ENCODE assay signal across 14 mouse cellular contexts in the genomic region with DNA sequence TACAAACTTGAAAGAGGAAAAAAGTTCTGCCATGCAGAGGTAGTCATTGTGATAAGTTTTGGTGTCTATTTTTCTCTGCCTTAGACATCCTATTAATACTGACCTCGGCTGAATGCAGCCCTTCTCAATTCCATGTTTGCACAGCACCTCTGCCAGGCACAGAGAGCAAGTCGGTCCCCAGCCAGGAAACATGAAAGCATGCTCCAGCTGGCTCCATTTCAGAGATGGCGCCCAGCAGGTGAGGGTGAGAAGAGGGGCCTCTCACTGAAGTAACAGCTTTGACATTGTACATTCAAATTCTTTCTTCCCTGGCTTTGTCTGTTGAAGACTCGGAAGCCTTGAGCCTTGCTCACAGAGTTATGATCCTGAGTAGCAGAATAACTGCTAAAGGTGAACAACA.
A peak's percentile ranks its signal among the peaks of the same experiment; 100 is the strongest.
DNase-seq lines count a peak whose midpoint lies in the region; ATAC-seq lines count a peak whose summit lies in the region.
"Had no signal": no experiment of that assay in that cellular context is flagged by ENCODE, and none has a peak within 500 bp of the region (broad histone marks: within the 10 kb centered on the region; RNA-seq: fewer than 3 reads in every experiment).

No protein-coding gene starts in this region.

- H3K9me3 ChIP-seq in embryonic facial prominence, embryonic 15.5 days (replicated peaks), result no peaks in the 10 kb centered on the region
- H3K9me3 ChIP-seq in embryonic facial prominence, embryonic 10.5 days, result no peaks in the 10 kb centered on the region
- H3K9me3 ChIP-seq in intestine, embryonic 16.5 days (ENCODE audit: control insufficient read depth, low read length), result no peaks in the 10 kb centered on the region
- H3K9me3 ChIP-seq: hindbrain, embryonic 15.5 days; stomach, embryonic 15.5 days had no signal

- DNase-seq in embryonic facial prominence, embryonic 10.5 days (ENCODE audit: low spot score), result no peak
- DNase-seq in heart, postnatal 14 days, result peak; percentile 36 to 52
- DNase-seq in heart, adult 11 months, result no peak
- DNase-seq in brain, adult 2 months (ENCODE audit: low read depth, low spot score), result peak; percentile 56
- DNase-seq in cerebellum, postnatal 14 days, result peak; percentile 82 to 84
- DNase-seq in urinary bladder, postnatal 25 days (ENCODE audit: low spot score), result no peak
- DNase-seq: kidney, adult 2 months had no signal

- WGBS in embryonic facial prominence, embryonic 15.5 days, result 56% methylated on average over 4 of the region's 4 CpGs
- WGBS in embryonic facial prominence, embryonic 10.5 days, result 89% methylated on average over 4 of the region's 4 CpGs
- WGBS in intestine, embryonic 16.5 days, result 70% methylated on average over 4 of the region's 4 CpGs

- H3K27me3 ChIP-seq in embryonic facial prominence, embryonic 15.5 days, result no peaks in the 10 kb centered on the region
- H3K27me3 ChIP-seq in embryonic facial prominence, embryonic 10.5 days (replicated peaks; ENCODE audit: low read depth, poor library complexity, severe bottlenecking), result no peaks in the 10 kb centered on the region
- H3K27me3 ChIP-seq in intestine, embryonic 16.5 days (replicated peaks; ENCODE audit: control insufficient read depth, insufficient read depth, low read length), result no peaks in the 10 kb centered on the region
- H3K27me3 ChIP-seq: hindbrain, embryonic 15.5 days; Patski; stomach, embryonic 15.5 days had no signal

- ATAC-seq in embryonic facial prominence, embryonic 15.5 days (ENCODE audit: insufficient number of reproducible peaks, low FRiP score, low TSS enrichment, low read depth), result no peak
- no peak for ATAC-seq in intestine, embryonic 16.5 days
- ATAC-seq: midbrain, embryonic 16.5 days; Patski had no signal

- no peak overlapping the region for H3K4me2 ChIP-seq in embryonic facial prominence, embryonic 15.5 days (replicated peaks)
- H3K4me2 ChIP-seq in intestine, embryonic 16.5 days (ENCODE audit: low read depth, low read length), result no peak overlapping the region
- H3K4me2 ChIP-seq: hindbrain, embryonic 15.5 days; liver, embryonic 11.5 days; stomach, embryonic 15.5 days had no signal

- no peaks in the 10 kb centered on the region for H3K36me3 ChIP-seq in embryonic facial prominence, embryonic 15.5 days
- H3K36me3 ChIP-seq in embryonic facial prominence, embryonic 10.5 days (replicated peaks), result peaks cover 56% of the 10 kb centered on the region
- H3K36me3 ChIP-seq in intestine, embryonic 16.5 days (ENCODE audit: control insufficient read depth, insufficient read depth, low read length), result no peaks in the 10 kb centered on the region
- H3K36me3 ChIP-seq: hindbrain, embryonic 15.5 days; stomach, embryonic 15.5 days had no signal

- peaks cover 28% of the 10 kb centered on the region for H3K4me1 ChIP-seq in embryonic facial prominence, embryonic 15.5 days
- peaks cover 37% of the 10 kb centered on the region for H3K4me1 ChIP-seq in embryonic facial prominence, embryonic 10.5 days
- H3K4me1 ChIP-seq in intestine, embryonic 16.5 days (ENCODE audit: control insufficient read depth, insufficient read depth, low read length), result peaks cover 16% of the 10 kb centered on the region

- no peak overlapping the region for H3K9ac ChIP-seq in embryonic facial prominence, embryonic 15.5 days
- no peak overlapping the region for H3K9ac ChIP-seq in intestine, embryonic 16.5 days (ENCODE audit: low read depth, low read length)
- H3K9ac ChIP-seq: hindbrain, embryonic 15.5 days; stomach, embryonic 15.5 days had no signal

- intact Hi-C loops in heart, postnatal 14 days (cut with DNase I), result no loop called here

- 0 out of 2 replicates have a peak overlapping the region, but pooled peaks have one; percentile 12 for H3K27ac ChIP-seq in embryonic facial prominence, embryonic 15.5 days (replicated peaks)
- no peak overlapping the region for H3K27ac ChIP-seq in embryonic facial prominence, embryonic 10.5 days (replicated peaks)
- H3K27ac ChIP-seq in intestine, embryonic 16.5 days (ENCODE audit: low read length), result no peak overlapping the region
- H3K27ac ChIP-seq: hindbrain, embryonic 15.5 days; stomach, embryonic 15.5 days had no signal

- H3K4me3 ChIP-seq in embryonic facial prominence, embryonic 15.5 days (replicated peaks), result no peak overlapping the region
- no peak overlapping the region for H3K4me3 ChIP-seq in embryonic facial prominence, embryonic 10.5 days
- no peak overlapping the region for H3K4me3 ChIP-seq in intestine, embryonic 16.5 days (ENCODE audit: low read length)
- H3K4me3 ChIP-seq: hindbrain, embryonic 15.5 days; stomach, embryonic 15.5 days had no signal

Comparison
In these comparisons a context has a peak if more than half of its experiments do, and no peak if none do; other contexts are left out.
1. DNase-seq: peak in heart, postnatal 14 days (2 of 2), brain, adult 2 months (single experiment) and cerebellum, postnatal 14 days (2 of 2); none in embryonic facial prominence, embryonic 10.5 days (single experiment), heart, adult 11 months (single experiment) and urinary bladder, postnatal 25 days (single experiment).